In genomic region chr1:99285612-99286011, GRCm38 (mm10) we compare ENCODE assay signal across 20 mouse cellular contexts.
A peak's percentile ranks its signal among the peaks of the same experiment; 100 is the strongest.
DNase-seq lines count a peak whose midpoint lies in the region.
"Had no signal": no experiment of that assay in that cellular context is flagged by ENCODE, and none has a peak within 500 bp of the region (broad histone marks: within the 10 kb centered on the region; RNA-seq: fewer than 3 reads in every experiment).

No protein-coding gene starts in this region.

- intact Hi-C loops in left cerebral cortex, postnatal 36 days (cut with DNase I), result no loop called here

- DNase-seq in layer of hippocampus, adult 11-12 months (ENCODE audit: low spot score), result peak; percentile 18
- no peak for DNase-seq in layer of hippocampus, postnatal 36 days
- peak; percentile 25 for DNase-seq in right cerebral cortex, adult 18-20 months
- DNase-seq in right cerebral cortex, postnatal 14 days, result no peak
- peak; percentile 55 for DNase-seq in layer of hippocampus, adult 9-11 months
- peak; percentile 3 to 5 for DNase-seq in left cerebral cortex, postnatal 36 days (ENCODE audit: low spot score in 2 of 2)
- DNase-seq in ovary, postnatal 36 days (ENCODE audit: low spot score), result no peak
- no peak for DNase-seq in gastrocnemius, postnatal 4 days (ENCODE audit: low spot score in 2 of 2)
- DNase-seq: adrenal gland, postnatal 25 days; cerebellum, adult 18-20 months; cerebellum, postnatal 10 days; gastrocnemius, adult 2 months; gastrocnemius, postnatal 36 days; heart, postnatal 10 days; kidney, adult 9 months; kidney, postnatal 10 days; lung, embryonic 14.5 days; lung, postnatal 14 days; thymus, adult 2 months; thymus, postnatal 36 days had no signal

Comparison
In these comparisons a context has a peak if more than half of its experiments do, and no peak if none do; other contexts are left out.
1. DNase-seq: peak in layer of hippocampus, adult 11-12 months (single experiment), right cerebral cortex, adult 18-20 months (single experiment), layer of hippocampus, adult 9-11 months (single experiment) and left cerebral cortex, postnatal 36 days (2 of 2); none in layer of hippocampus, postnatal 36 days (0 of 2), right cerebral cortex, postnatal 14 days (single experiment), ovary, postnatal 36 days (single experiment) and gastrocnemius, postnatal 4 days (0 of 2).